Mouse (Mus musculus) stomach, postnatal 0 days (tissue): ENCODE results near the gene Trim10.

Source experiments
- CTCF ChIP-seq: IDR thresholded peaks from 2 replicates; pipeline ENCODE4 v1.5.1; 2016; ENCODE audit warnings: antibody characterized with exemption, low read depth, mild to moderate bottlenecking, moderate library complexity
- EP300 ChIP-seq: optimal IDR thresholded peaks from 2 replicates; pipeline ENCODE3; 2016; ENCODE audit warnings: antibody characterized with exemption

- TF ChIP-seq EP300: no peak
- TF ChIP-seq CTCF: no peak
Observed at GRCm38 (mm10) chr17:36839931-36840330, 29.4 kb upstream of the Trim10 start.
